Mouse (Mus musculus) C2C12 (cell line): ENCODE results near the gene Ahsa1. TPM values are rescaled to one million over a fixed set of nuclear protein-coding genes. Genes with fewer than 3 reads are reported as not detected.
"Not testable (repeated sequence)": the region's sequence is repeated elsewhere in the genome, so short reads cannot be mapped to it uniquely, and the experiment has no call there.

Source experiments
- H3K27me3 ChIP-seq: one replicate; pipeline ENCODE4 v1.6.1; 2011; ENCODE audit not compliant: control insufficient read depth, insufficient read depth, insufficient read length
- H3K36me3 ChIP-seq: one replicate; pipeline ENCODE4 v1.6.1; 2011; ENCODE audit not compliant: control insufficient read depth, insufficient read depth
- H3K4me3 ChIP-seq: one replicate; pipeline ENCODE4 v1.5.1; 2011; ENCODE audit warnings: mild to moderate bottlenecking, control low read depth; ENCODE audit not compliant: poor library complexity, insufficient read depth, severe bottlenecking
- H3K79me2 ChIP-seq: one replicate; pipeline ENCODE4 v1.6.1; 2011; ENCODE audit not compliant: control insufficient read depth, insufficient read depth
- H3K79me3 ChIP-seq: one replicate; pipeline ENCODE4 v1.6.1; 2011; ENCODE audit warnings: low read depth, control low read depth
- H3ac ChIP-seq: one replicate; pipeline ENCODE3; 2011; ENCODE audit warnings: low read depth; ENCODE audit not compliant: control insufficient read depth, insufficient read length
- CEBPB ChIP-seq: IDR thresholded peaks from one replicate; pipeline ENCODE4 v1.6.1; 2011; ENCODE audit warnings: low read depth, mild to moderate bottlenecking, control low read depth, moderate library complexity
- CTCF ChIP-seq: IDR thresholded peaks from one replicate; pipeline ENCODE4 v1.5.1; 2011; ENCODE audit not compliant: control insufficient read depth, insufficient read depth, insufficient read length
- FOSL1 ChIP-seq: IDR thresholded peaks from one replicate; pipeline ENCODE4 v1.8.0; 2011; ENCODE audit warnings: mild to moderate bottlenecking, low read length; ENCODE audit not compliant: poor library complexity, insufficient read depth, severe bottlenecking
- MAX ChIP-seq: IDR thresholded peaks from one replicate; pipeline ENCODE4 v1.6.1; 2011; ENCODE audit warnings: mild to moderate bottlenecking, control low read depth
- MYOD1 ChIP-seq: IDR thresholded peaks from one replicate; pipeline ENCODE4 v1.6.1; 2011; ENCODE audit warnings: low read depth; ENCODE audit not compliant: control insufficient read depth, insufficient read length
- MYOG ChIP-seq: IDR thresholded peaks from one replicate; pipeline ENCODE4 v1.6.1; 2011; ENCODE audit not compliant: control insufficient read depth, insufficient read length; ENCODE audit errors: extremely low read depth
- USF1 ChIP-seq: IDR thresholded peaks from one replicate; pipeline ENCODE4 v1.6.1; 2011; ENCODE audit warnings: low read depth, mild to moderate bottlenecking, control low read depth, moderate library complexity
- polyA plus RNA-seq: library from polyadenylated mRNA; unstranded; fragments of >200 nt; fragmentation: generic; extraction: Trizol; gene quantifications from one replicate; pipeline ENCODE4 v1.2.1, GENCODE M21; 2012; ENCODE audit warnings: missing spikeins

The Ahsa1 gene
- polyA plus RNA-seq, 1 experiment = 226 TPM

- TF ChIP-seq MYOD1 (no peak), MAX (no peak), FOSL1 (no peak), USF1 (no peak)
- Histone ChIP-seq H3K27me3 (no peaks in the 10 kb centered on the region), H3ac (no peak overlapping the region), H3K4me3 (no peak overlapping the region), H3K79me2 (no peaks in the 10 kb centered on the region), H3K79me3 (no peaks in the 10 kb centered on the region), H3K36me3 (peaks cover 67% of the 10 kb centered on the region)
Observed at GRCm38 (mm10) chr12:87274853-87275831, 8.9 kb downstream of the Ahsa1 start.

GRCm38 (mm10) chr12:87277251-87277650 is 11.0 kb downstream of the Ahsa1 start:
- peaks cover 46% of the 10 kb centered on the region for H3K36me3 ChIP-seq
- not testable (repeated sequence) for H3K79me3 ChIP-seq, H3K27me3 ChIP-seq, H3K79me2 ChIP-seq, H3K4me3 ChIP-seq, H3ac ChIP-seq

GRCm38 (mm10) chr12:87278118-87278730 is 11.9 kb downstream of the Ahsa1 start:
- Histone ChIP-seq H3K36me3 (peaks cover 36% of the 10 kb centered on the region), H3K79me3 (no peaks in the 10 kb centered on the region), H3K4me3 (no peak overlapping the region), H3K27me3 (no peaks in the 10 kb centered on the region), H3ac (no peak overlapping the region), H3K79me2 (no peaks in the 10 kb centered on the region)
- no peak for TF ChIP-seq CEBPB
- no peak for TF ChIP-seq MYOD1
- no peak for TF ChIP-seq CTCF
- TF ChIP-seq USF1 = peak; percentile 30

- Histone ChIP-seq H3K79me2 (no peaks in the 10 kb centered on the region), H3K36me3 (peaks cover 25% of the 10 kb centered on the region), H3K79me3 (no peaks in the 10 kb centered on the region), H3K4me3 (no peak overlapping the region), H3K27me3 (no peaks in the 10 kb centered on the region), H3ac (no peak overlapping the region)
- no peak for TF ChIP-seq CEBPB
Observed at GRCm38 (mm10) chr12:87279350-87279749, 13.1 kb downstream of the Ahsa1 start.

GRCm38 (mm10) chr12:87279879-87280278 is 13.6 kb downstream of the Ahsa1 start:
- H3K36me3 ChIP-seq = peaks cover 20% of the 10 kb centered on the region
- TF ChIP-seq MYOD1 (no peak), MYOG (no peak), FOSL1 (no peak), MAX (no peak), CTCF (no peak), USF1 (no peak), CEBPB (no peak)
- H3K4me3 ChIP-seq = no peak overlapping the region
- no peaks in the 10 kb centered on the region for H3K79me2 ChIP-seq
- H3ac ChIP-seq = no peak overlapping the region
- H3K27me3 ChIP-seq = no peaks in the 10 kb centered on the region
- no peaks in the 10 kb centered on the region for H3K79me3 ChIP-seq

GRCm38 (mm10) chr12:87281766-87282165 is 15.5 kb downstream of the Ahsa1 start:
- H3ac ChIP-seq = no peak overlapping the region

More at GRCm38 (mm10) chr12:87281766-87282165, 15.5 kb downstream of the Ahsa1 start:
- H3K79me2 ChIP-seq = no peaks in the 10 kb centered on the region
- H3K36me3 ChIP-seq = peaks cover 1% of the 10 kb centered on the region
- TF ChIP-seq MAX (no peak), CTCF (no peak), USF1 (no peak), MYOD1 (no peak), MYOG (no peak), FOSL1 (no peak), CEBPB (no peak)
- H3K4me3 ChIP-seq = no peak overlapping the region
- H3K27me3 ChIP-seq = no peaks in the 10 kb centered on the region
- no peaks in the 10 kb centered on the region for H3K79me3 ChIP-seq
